21 mouse cellular contexts compared by ENCODE assay signal in the genomic region with DNA sequence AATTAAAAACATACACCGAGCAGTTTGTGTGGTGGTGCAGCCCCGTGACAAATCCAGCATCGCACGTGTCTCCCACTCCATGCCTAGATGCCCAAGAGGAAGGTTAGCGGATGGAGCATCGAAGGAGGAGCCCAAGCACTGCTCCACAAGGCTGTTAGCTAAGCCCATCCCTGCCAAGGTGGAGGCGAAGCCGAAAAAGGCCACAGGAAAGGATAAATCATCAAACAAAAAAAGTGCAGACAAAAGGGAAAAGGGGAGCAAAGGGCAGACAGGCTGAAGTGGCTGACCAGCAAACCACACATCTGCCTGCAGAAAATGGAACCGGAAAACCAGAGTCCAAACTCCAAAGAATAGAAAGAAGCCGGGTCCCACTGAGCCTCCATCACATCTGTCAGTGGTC. TPM values are rescaled to one million over a fixed set of nuclear protein-coding genes. Genes with fewer than 3 reads are reported as not detected.
"Had no signal": no experiment of that assay in that cellular context is flagged by ENCODE, and none has a peak within 500 bp of the region (broad histone marks: within the 10 kb centered on the region; RNA-seq: fewer than 3 reads in every experiment).

No protein-coding gene starts in this region.

- H3K27ac ChIP-seq: left cerebral cortex, adult 2 months; limb, embryonic 15.5 days; liver, embryonic 12.5 days; midbrain, embryonic 13.5 days had no signal

- H3K4me2 ChIP-seq: limb, embryonic 15.5 days; liver, embryonic 12.5 days; lung, embryonic 14.5 days; midbrain, embryonic 13.5 days had no signal

- DNase-seq: lung, embryonic 14.5 days; lung, postnatal 10 days; lung, postnatal 4 days; right cerebral cortex, postnatal 25 days; thymus, postnatal 4 days had no signal

- H3K4me3 ChIP-seq: left cerebral cortex, adult 2 months; limb, embryonic 15.5 days; liver, embryonic 12.5 days; midbrain, embryonic 13.5 days had no signal

- H3K36me3 ChIP-seq: limb, embryonic 15.5 days; liver, embryonic 12.5 days; midbrain, embryonic 13.5 days had no signal

- H3K9me3 ChIP-seq: limb, embryonic 15.5 days; liver, embryonic 12.5 days; midbrain, embryonic 13.5 days had no signal

- ATAC-seq: liver, embryonic 12.5 days; midbrain, embryonic 13.5 days had no signal

- H3K27me3 ChIP-seq: limb, embryonic 15.5 days; liver, embryonic 12.5 days; midbrain, embryonic 13.5 days had no signal

- H3K9ac ChIP-seq: limb, embryonic 15.5 days; liver, embryonic 12.5 days; lung, embryonic 14.5 days; midbrain, embryonic 13.5 days had no signal

RNA-seq across cellular contexts. Expression of a gene that starts 23.8 kb away (rescaled TPM):
- total RNA-seq: layer of hippocampus, postnatal 25 days; left cerebral cortex, adult 2 months; left cerebral cortex, postnatal 14 days; megakaryocyte-erythroid progenitor cell, adult 5-6 weeks; midbrain, postnatal 0 days had no signal
- polyA plus RNA-seq: intestine, embryonic 14.5 days; large intestine, adult 2 months; limb, embryonic 11.5 days; limb, embryonic 15.5 days; liver, embryonic 12.5 days; liver, embryonic 16.5 days; lung, embryonic 14.5 days; midbrain, embryonic 13.5 days; midbrain, postnatal 0 days; neural tube, embryonic 14.5 days; small intestine, adult 2 months; stomach, embryonic 16.5 days; thymus, postnatal 0 days had no signal
